Mouse (Mus musculus): ENCODE measurements around the gene Sh3gl3.

Sh3gl3 gene

DNA sequence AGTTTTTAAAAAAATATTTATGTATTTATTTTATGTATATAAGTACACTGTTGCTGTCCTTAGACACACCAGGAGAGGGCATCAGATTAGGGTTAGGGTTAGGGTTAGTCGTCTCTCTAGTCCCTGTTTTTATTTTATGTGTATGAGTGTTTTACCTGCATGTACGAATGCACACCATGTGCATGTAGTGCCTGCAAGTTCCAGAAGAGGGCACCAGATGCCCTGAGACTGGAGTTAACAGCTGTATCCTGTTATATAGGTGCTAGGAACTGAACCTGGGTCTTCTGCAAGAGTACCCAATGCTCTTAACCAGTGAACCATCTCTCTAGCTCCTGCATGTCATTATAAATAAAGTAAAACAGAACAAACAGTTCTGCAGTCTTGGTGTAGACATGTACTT lies 113.6 kb downstream of the Sh3gl3 start:
- 97% methylated on average over 2 of the region's 2 CpGs for WGBS

DNA sequence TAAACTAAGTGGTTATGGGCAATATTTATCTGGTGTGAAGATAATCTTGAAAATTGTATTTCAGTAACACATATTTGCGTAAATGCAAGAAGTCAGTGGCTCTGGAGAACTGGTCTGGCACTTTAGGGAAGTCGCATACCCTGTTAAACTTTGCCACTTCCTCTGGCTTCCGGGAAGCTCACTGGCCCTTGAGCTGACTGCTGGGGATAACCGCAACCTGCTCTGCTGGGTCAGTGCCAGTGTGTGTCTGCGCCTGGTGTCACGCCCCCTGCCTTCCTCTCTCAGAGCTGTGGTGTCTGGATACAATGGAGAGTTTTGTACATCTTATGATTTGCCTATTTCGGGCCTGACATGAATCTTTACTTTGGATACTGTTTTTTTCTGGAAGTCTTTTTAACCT lies 119.8 kb downstream of the Sh3gl3 start:
- WGBS: 69% methylated on average over 7 of the region's 7 CpGs

DNA sequence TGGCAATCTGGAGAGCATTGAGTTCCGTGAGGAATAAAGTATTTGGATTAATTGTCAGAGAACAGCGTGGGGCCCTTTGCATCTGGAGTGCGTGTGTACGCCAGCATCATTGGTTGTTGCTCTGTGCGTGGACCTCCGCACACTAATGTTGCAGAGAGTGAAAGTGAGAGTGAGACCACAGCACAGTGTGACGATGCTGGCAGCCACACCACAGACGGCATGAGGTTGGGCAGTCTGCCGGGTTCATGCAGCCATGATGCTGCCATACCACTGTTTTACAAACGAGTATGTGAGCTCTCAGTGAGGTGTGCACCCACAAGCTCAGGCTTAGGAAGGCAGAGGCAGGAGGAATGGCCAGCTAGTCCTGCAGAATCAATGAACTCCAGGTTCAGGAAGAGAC lies 120.4 kb downstream of the Sh3gl3 start:
- WGBS: 73% methylated on average over 10 of the region's 10 CpGs

DNA sequence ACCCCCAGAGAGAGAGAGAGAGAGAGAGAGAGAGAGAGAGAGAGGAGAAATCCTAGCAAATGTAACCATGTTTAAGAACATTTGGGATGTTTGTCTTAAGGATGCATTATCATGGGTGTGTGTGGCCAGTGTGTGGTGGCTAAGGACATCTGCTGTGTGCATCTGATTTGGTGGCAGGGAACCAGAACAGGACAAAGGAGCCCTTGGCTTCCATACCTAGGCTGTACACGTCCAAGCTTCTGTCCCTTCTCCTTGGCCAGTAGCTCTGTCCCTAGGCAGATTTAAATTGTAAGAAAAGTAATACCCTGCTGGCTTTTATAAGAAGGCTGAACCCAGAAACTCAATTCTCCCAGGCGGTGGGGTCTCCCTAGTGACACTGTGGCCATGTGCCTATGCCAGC lies 121.0 kb downstream of the Sh3gl3 start:
- 77% methylated on average over 2 of the region's 2 CpGs for WGBS

DNA sequence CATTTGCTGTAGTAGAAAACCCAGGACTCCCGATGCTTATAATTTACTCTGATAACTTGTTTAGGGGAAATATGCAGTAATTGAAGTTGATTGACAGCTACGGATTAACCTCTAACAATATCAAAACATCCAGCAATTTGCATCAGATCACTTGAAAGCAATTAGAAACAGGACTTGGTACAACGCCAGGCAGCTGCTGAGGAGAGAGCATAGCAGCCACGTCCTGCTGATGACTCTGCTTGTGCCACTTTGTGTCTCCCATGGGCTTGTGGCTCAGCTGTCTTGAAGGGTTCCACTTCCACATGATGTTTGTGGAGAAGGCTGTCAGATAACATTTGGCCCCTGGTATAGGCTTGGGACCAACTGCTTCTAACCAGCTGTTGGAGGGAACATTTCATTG lies 134.8 kb downstream of the Sh3gl3 start:
- WGBS: 57% methylated on average over 4 of the region's 4 CpGs

DNA sequence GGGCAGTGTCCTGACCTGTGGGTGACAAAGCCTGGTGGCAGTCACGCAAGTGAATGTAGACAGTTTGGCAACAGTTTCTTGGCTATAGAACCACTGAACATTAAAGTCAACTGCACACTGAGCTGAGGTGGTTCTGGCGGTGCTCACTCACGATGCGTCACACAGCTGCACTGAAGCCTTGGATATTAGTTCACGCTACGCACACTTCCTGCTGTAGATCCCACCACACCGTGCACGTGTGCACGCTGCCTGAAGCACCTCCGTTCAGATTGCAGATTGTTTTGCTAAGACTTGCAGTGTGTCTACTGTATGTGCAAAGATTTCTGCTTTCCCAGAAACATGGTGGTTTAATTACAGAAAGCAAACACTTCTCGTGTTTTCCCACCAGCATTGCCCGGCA lies 144.9 kb downstream of the Sh3gl3 start:
- WGBS: 78% methylated on average over 12 of the region's 12 CpGs

DNA sequence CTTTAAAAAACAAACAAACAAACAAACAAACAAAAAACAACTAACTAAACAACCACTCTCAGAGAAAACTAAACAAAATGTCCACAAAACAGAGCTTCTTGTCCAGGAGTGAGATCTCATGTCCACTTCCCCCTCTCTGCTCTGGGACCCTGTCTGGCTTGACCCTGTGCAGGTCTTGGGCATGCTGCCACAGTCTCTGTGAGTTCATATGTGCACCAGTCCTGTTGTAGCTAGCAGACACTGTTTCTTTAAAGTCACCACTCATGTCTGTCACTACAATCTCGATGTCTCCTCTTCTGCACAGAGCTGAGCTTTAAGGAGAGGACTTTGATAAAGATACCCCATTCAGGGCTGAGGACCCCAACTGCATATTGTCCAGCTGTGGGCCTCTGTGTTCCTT lies 153.0 kb downstream of the Sh3gl3 start:
- WGBS: 65% methylated on average over 1 of the region's 1 CpGs

DNA sequence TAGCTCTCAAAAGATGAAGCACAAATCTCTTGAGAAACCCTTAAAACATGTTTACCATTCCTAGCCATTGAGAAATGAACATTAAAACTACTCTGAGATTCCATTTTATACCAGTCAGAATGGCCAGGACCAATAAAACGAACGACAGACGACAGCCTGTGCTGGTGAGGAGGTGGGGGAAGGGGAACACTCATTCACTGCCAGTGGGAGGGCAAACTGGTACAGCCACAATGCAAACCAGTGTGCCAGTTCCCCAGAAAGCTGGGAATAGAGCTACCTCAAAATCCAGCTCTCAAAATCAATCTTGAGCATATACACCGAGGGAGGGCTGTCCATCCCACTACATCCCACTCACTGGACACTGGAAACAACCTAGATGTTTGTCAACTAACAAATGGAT lies 153.6 kb downstream of the Sh3gl3 start:
- WGBS: 51% methylated on average over 4 of the region's 4 CpGs

DNA sequence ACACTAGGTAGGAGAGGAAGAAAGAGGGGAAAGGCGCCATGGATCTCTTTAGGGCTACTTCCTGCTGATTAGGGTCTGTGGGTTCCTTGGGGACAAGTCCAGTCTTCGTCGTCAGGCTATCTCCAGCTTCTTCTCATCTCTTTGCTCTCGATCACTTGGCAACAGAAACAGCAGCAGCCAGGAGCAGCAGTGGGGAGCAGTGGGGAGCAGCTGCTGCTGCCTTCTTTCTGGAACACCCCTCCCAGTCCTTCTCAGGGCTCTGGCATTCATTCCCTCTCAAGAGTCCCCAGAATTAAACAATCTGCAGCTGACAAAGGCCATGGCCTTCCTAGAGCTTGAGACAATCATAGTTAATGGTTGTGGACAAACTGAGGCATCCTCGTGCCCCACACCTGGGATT lies 154.2 kb downstream of the Sh3gl3 start:
- 74% methylated on average over 5 of the region's 5 CpGs for WGBS

DNA sequence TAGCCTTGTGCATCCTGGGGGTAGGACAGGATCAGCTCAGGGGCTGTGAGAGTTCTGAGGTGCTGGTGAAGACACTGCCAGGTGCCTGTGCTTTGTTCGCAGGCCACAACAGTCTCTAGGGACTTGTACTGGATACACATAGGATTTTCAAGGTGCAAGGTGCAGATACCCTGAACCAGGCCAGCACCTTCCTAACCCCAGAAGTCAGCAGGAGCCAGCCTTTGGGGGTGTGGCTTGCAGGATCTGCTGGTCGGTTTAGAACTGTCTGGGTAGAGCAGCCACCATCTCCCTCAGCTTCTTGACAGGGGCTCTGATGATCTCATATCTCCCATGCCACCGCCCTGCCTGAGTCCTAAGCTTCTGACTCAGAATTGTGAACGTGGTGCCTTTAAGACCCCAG lies 156.2 kb downstream of the Sh3gl3 start:
- WGBS: 84% methylated on average over 4 of the region's 4 CpGs

DNA sequence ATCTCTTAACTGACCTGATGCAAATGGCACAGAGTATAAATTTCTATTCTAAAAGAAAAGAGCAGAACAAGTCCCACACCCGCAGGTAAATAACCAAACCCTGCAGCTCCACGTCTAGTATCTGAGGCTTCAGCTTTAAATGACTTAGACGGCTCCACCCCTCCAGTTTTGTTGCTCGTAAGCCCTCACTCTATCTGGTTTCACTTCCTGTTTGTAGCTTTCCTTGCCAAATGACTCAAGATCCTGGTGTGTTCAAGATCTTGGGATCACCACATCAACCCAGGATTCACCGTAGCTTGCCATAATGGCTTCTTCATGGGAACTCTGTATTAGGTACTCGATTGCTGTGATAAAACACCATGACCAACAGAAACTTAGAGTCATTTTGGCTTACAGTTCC lies 157.2 kb downstream of the Sh3gl3 start:
- WGBS: 86% methylated on average over 6 of the region's 6 CpGs

DNA sequence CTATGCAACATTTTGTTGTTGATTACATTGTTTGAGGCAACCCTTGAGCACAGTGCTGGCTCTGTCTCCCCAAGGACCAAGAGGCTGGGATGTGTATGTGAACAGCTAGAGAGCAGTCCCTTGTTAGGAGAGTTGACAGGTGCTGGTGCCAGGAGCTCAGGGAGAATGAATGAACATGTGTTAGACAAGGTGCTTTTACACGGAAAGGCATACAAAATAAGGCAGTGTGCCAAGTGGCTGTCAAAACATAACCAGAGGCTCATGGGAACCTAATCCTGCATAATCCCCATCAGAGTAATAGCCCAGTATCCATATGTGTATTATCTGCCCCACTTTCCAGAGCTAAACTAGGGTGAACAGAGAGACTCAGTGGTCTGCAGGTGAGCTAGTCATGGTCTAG lies 160.4 kb downstream of the Sh3gl3 start:
- 59% methylated on average over 1 of the region's 1 CpGs for WGBS

DNA sequence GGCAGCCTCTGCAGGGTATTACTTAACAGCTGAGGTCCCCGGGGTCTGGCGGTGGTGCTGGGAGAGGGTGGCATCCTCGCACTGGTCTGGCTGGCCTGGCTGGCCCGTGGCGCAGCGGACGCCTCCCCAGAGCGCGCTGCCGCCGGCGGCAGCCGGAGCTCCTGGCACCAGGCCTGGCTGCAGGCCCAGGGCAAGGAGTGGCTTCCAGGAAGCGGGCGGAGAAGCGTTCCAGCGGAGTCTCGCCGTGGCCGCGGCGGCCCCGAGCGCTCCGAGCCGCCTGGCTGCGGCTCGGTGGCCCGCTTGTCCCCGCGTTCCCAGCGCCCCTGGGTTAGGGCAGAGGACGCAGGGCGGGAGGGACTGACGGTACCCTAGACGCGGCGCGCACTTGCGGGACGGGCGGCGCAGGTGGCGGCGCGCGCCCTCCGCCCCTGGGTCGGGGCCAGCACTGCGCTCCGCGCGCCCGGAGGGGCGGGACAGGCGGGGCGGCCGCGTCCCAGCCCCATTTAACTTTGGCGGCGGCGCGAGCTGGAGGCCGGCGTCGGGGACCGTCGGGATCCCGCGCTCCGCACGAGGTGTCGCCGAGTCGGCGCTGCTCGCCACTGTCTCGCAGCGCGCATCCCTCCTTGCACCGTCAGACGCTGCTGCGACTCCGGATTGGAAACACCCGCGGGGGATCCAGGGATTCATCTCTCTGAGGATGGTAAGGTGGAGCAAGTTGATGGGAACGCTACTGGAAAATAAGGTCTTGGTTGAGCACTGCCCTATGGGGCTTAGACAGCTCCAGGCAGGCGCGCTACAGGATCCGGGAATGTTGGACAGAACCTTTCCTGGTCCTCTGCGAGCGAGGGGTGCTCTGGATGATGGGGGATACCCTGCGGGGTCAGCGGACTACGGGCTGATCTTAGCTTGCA lies 161.8 kb downstream of the Sh3gl3 start, which contains the start of gene Adamtsl3:
TSS of gene Adamtsl3 (plus strand) at position 484 of the 911 bp plus-strand sequence.
- WGBS: 2% methylated on average over 95 of the region's 95 CpGs

DNA sequence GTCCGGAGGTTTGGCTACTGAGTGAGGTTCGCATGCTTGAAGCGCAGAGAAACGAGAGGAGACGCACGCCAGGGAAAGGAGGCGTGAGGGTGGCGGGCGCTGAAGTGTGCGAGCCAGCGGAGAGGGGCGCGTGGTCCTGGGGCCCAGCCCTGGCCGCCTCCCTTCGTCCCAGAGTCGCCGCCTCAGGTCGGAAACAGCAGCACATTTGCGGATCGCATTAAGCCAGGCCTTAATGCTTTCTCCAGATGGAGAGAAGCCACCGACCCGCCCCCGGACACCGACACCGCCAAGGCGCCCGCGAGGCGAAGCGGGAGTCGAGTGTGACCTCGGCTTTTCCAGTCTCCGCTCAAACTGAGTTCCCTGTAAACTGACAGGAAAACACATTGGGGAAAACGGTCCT lies 162.5 kb downstream of the Sh3gl3 start:
- 3% methylated on average over 34 of the region's 34 CpGs for WGBS

DNA sequence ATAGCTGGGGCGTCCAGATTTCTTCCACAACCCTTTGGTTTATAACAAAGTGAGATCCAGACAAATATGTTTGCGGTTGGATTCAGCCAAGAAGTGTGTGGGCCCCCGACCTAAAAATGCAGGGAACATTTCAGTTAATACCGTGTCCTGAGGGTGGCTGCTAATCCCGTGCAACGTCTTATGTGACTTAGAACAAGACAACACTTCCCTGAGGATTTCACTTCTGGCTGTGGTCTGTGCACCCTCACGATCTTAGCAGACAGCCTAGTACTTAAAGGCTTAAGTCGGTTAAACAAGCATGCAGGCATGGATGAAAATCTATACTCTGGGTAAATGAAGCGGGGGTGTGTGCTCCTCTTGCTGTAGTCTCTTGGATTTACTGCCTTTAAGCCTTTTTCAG lies 164.5 kb downstream of the Sh3gl3 start:
- 80% methylated on average over 9 of the region's 9 CpGs for WGBS

DNA sequence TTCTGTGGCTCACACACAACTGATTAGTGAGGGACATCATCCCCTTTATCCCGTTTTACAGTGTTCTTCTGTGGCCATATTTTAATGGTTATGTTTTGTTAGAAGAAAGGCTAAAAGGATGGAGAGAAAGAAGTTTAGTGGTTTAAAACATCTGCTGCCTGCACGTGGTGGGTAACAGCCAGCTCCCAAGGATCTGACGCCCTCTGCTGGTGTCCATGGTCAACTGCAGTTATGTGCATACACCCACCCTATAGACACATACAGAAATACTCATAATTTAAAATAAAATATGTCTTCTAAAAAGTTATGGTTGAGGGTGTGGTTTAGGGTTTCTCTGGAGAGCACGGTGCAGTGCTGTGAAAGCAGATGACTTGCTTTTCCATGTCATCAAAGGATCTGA lies 164.9 kb downstream of the Sh3gl3 start:
- WGBS: 85% methylated on average over 4 of the region's 4 CpGs

DNA sequence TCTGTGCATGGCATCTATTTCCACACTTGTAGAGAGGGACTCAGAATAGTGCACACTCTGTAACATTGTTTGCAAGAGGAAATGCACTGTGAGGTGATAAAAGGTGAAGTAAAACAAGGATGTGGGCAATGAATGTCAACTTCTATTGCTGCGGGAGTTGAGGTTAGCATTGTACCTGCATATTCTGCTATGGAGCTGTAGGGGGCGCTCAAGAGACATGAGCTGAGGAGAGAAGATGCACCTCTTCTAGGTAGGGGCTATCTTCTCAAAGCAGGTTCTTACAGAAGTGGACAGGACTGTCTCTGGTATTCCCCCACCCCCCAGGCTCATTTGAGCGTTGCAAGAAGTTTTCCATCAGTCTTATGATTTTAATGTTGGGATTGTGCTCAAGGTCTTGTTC lies 165.6 kb downstream of the Sh3gl3 start:
- 50% methylated on average over 3 of the region's 3 CpGs for WGBS

DNA sequence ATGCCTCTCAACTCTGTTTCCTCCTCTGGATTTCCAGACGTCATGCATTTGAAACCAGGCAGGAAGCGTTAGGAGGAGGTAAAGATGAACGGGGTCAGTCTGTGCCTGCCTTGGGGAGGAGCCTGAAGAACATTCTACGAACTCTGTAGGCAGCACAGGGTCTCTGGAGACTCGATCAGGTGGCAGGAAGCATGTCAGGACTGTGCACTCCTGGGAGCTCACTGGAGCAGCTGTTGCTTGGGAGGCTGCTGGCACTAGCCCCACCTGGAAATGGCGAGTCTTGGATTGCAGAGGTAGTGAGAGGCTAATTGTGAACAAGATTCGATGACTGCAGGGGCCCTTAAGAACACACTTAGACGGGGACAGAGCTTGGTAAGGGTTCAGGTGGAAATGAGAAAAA lies 167.8 kb downstream of the Sh3gl3 start:
- WGBS: 46% methylated on average over 8 of the region's 8 CpGs

DNA sequence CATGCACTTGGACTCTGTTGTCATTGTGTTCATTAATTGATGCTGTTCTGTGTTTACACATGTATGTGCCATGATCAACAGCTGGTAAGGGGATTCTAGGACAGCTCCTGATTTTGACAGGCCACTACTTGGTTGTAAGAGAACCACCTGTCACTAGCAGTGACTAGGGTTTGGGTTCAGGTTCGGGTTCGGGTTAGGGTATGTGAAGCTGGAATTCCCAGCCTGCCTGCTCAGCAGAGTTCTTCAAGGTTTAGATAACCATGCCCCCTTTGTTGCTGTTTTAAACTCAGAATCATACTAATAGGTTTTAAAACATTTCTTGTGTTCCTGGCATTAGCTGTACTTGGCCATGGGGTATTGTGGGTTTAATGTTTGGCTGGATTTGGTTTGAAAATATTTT lies 173.1 kb downstream of the Sh3gl3 start:
- 93% methylated on average over 2 of the region's 2 CpGs for WGBS

DNA sequence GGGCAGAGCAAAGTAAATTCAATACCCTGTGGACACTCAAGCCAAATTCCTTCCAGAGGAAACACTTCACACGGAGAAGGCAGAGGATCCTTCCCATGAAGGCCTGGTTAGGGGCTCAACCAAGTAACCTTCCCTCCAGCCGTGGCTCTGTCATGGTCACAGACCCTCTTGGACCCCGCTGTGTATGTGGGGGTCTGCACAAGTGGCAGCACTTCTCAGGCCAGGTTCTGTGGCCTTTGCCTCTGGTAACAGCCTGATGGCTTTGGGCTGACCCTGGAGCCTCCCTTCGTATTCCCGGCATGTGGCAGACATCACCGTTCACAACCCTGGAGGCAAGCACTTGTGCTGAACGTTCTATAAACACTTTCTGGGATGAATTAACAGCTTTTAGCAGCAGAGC lies 176.2 kb downstream of the Sh3gl3 start:
- 85% methylated on average over 7 of the region's 7 CpGs for WGBS

DNA sequence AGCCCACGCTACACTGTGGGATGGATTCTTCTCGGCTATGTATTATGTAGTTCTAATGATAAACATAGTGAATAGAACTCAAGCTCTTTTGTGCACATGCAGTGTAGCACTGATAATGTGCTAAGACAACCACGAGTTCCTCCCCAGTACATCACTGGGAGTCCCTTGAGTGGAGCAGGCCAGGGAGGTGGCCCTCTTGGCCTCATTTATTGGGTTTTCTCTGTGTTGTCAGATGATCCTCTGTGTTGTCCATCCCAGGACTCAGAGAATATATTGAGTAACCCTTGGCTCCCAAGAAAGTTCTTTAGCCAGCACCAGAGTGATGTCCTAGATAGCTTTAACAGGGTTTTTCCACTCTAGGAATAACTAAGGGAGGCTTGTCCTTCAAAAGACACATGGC lies 176.8 kb downstream of the Sh3gl3 start:
- 86% methylated on average over 3 of the region's 3 CpGs for WGBS

All from cerebral cortex, adult 2 months (tissue).